Mouse (Mus musculus) brain, adult 2 months (tissue): ENCODE data around the gene Edaradd.

ENCODE experiments used
- DNase-seq: peaks from one replicate; pipeline ENCODE4 v3.0.0; 2011; ENCODE audit warnings: low read depth, low spot score

The Edaradd gene

DNA sequence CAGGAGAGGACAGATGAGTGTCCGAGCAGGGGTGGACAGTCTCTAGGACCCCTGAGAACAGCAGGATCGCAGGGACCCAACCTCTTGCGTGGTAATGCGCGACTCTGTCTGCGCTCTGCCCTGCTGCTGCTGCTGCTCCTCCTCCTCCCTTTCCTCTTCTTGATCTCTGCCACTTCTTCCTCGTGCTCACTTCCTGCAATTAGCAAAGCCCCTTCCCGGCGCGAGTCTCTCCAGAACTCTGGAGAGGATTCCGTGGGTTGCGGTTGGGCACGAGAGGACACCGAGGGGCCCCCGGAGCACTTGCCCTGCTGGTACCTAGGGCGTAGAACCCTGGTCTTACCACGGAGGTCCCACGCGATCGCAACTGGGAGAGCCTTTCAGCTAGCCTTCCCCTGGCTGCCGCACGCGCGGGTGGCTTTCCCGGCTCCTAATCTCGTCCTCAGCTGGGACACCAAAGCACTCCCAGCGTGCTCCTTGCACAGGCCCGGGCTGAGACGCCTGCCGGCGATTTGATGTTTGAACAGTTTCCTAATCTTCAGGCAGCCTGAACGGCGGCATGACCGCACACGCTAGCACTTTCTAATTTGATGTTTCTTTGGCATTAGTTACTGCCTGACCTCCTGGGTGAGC is at the start of gene Edaradd:
Gene Edaradd, minus strand, starts transcription at position 484 of the 630 bp plus-strand sequence.
- peak; percentile 40 for DNase-seq

- no peak for DNase-seq
These were observed 49.5 kb upstream of the Edaradd start for GRCm38 (mm10) chr13:12569741-12570140.

- DNase-seq, result no peak
These were observed 48.6 kb upstream of the Edaradd start for GRCm38 (mm10) chr13:12568597-12569469.

GRCm38 (mm10) chr13:12567936-12568335 is 47.7 kb upstream of the Edaradd start:
- DNase-seq, result no peak

DNA sequence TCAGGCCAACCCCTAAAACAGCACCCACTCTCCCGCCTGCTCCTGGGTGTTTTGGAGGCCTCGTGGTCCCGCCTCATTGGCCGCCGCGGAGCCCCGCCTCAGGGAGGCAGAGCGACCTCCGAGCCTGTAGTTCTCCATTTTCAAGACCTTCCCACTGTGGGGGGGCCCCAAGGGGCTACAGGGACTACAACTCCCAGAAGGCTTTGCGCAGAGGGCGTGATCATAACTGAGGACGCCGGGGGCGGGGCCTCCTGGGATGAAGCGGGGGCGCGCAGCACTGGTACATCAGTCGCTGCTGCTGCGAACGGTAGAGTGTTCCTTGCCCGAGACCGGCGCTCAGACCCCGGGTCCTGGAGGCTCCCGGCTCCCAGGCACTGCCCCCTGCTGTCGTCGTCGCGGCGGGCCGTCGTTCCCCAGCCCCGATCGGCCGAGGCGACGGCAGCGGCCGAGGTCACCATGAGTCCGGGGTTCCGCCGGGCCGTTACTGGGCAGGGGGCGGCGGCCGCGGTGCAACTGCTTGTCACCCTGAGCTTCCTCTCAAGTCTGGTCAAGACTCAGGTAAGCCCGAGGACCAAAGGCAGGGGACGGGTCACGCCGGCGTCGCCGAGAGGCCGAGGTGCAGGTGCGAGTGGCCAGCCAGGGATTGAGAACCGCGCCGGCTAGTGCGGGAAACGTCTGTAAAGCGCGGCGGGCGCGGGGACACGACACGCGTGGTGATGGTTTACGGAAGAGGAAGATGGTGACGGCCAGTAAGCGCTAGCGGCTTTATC is 45.6 kb upstream of the Edaradd start, which contains the start of gene Ero1lb:
Gene Ero1lb, plus strand, starts transcription at position 254 of the 770 bp plus-strand sequence.
- DNase-seq, result peak; percentile 99

- no peak for DNase-seq
These were observed 42.0 kb upstream of the Edaradd start for GRCm38 (mm10) chr13:12562256-12562655.

GRCm38 (mm10) chr13:12561729-12562128 is 41.5 kb upstream of the Edaradd start:
- no peak for DNase-seq

- DNase-seq, result no peak
These were observed 39.4 kb upstream of the Edaradd start for GRCm38 (mm10) chr13:12559462-12560120.

DNA sequence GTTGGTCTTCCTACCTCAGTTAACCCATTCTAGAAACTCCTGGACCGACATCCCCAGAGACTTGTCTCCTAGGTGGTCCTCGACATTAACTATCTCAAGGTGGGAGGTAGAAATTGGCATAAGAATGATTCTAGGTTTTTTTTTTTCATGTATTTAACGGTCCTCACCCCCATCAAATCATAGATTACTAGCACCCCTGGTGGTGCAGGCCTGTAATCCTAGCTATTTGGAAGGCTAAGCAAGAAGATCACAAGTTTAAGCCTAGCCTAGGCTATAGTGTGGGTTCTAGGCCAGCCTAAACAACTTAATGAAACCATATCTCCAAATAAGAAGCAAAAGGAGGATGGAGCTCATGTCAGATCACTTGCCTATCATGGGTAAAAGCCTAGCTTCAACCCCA is 38.8 kb upstream of the Edaradd start:
- no peak for DNase-seq

DNA sequence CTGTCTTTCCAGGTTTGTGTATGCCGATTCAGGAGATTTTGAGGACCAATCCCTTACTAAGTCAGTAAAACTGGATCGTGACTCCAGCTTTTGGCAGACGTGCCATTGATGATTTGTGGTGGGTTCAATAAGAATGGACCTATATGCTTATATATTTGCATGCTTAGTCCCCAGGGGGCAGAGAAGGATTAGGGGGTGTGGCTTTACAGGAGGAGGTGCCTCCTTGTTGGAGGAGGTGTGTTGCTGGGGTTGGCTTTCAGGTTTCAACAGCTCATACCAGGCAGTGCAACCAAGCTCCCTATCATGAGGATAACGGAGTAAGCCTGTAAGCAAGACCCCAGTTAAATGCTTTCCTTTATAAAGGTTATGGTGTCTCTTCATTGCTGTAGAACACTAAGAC is 34.0 kb upstream of the Edaradd start:
- DNase-seq, result no peak

DNA sequence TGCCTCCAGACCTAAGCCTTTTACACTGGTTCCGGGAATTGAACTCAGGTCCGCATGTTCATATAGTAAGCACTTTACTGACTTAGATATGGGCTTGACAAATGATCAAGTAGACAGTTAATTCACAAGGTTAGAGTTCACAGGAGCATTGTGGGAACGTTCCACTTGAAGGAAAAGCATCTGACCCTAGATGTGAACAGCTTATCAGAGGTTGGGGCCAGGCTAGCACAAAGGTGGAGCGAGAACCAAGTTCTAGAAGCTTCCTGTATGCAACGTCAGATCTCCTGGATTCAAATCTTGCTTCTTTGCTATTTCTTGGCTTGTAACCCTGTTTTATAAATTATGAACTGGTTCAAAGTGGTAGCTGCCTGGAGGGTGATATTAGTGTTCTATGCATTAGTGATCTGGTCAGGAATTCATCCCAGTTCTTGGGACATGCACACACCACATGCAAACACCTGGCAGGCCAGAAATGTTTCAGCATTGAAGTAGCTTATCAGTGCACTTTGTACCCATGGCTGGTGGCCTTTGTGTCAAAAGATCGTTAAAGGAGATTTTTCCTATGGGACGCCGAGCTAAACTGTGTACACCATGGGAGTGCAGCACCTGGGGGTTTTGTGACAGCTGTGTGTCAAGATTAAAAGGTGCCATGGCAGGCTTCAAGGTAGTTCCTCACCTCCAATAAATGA is 23.8 kb upstream of the Edaradd start:
- no peak for DNase-seq

DNA sequence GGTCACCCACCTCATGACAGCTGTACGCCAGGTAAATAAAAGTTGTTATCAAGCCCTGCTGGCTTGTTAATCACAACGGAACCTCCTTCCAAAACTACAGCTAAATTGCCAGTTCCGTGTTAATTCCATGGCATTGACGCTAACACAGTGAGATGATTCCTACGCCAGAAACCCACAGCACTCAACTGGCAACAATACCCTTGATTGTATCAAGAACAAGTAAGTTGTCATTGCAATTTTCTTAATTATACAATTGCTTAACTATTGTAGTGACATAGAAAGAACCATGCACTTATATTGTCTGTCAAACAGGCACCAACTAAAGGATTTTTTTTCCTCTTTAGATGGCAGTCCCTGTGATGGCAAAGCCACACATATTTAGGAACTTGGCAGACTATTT is 23.0 kb upstream of the Edaradd start:
- peak; percentile 21 for DNase-seq

DNA sequence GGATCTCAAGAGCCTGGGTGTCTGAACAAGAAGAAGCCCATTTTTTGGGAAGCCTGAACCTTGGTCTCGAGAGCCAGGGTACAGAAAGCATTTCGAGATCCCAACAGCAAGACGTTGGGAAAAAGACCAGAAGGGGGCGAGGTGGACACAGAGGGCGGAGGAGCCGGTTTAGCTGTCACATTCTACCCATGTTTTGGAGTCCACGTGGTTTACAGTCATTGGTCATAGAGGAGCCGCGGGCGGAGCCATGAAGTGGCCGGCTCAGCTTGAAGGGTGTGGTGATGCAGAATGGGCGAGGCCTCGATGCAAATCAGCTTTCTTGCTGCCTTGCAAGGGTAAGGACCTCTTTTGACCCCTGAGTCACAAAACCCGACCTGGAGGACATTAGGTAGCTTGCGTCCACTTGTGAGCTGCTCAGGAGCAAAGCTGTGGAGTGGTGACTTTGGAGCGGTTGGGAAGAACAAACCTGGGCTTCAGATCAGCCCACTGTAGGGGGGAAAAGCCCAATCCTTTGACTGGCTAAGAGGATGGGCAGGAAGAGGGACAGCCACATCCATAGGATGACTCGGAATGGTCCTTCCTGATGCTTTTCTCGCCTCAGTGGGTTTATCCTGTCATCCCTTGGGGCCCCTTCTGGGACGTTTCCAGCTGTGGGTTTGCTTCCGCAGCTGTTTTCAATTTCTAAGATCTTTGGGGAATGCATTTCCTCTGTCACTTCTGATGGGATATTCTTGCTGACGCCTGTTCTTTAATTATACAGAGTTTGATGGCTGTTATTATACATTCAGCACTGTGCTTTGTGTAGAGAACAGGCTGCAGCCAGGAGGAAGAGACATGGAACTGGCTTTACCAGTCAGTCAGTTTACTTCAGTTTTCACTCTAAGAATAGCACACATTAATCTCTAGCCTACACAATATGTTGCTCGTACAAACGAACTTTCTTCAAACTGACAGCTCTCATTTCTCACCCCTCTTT is 22.1 kb upstream of the Edaradd start:
- DNase-seq, result peak; percentile 31

GRCm38 (mm10) chr13:12540119-12540518 is 19.9 kb upstream of the Edaradd start:
- no peak for DNase-seq

DNA sequence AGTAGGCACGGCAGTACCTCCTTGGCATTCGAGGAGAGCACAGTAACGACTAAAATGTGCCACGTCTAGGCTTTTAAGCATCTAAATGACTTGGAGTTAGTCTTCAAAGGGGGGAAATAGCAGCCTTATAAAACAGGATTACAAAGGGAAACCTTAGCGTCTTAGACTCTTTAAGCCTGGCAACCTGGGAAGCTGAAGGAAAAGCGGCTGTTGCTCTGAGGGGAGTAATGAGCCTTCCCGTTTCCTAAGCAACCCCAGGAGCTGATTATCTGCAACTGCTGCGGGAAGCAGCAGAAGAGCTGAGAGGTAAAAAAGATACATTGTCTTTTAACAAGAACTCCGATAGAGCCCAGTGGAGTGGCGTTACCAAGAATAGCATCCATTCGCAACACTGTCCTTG is 19.5 kb upstream of the Edaradd start:
- DNase-seq, result peak; percentile 59

- peak; percentile 37 for DNase-seq
These were observed 17.7 kb upstream of the Edaradd start for GRCm38 (mm10) chr13:12537971-12538370.

DNA sequence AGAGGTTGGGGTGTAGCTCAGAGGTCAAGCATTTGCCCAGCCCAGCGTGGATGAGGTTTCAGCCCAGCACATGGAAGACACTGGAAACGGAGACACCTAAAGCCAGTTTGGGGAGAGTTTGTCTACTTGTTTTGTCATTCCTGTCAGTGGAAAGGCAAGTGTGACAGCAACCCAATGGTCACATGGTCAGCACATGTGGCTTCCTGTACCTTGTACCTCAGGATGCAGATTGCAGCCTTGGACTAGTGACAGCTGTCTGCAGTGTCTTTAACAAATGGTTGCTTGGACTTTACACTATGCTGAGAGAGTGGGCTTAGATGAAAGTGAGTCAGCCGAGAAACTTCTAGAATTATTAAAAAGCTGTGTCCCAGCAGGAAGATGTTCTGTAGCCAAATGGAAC is 14.4 kb upstream of the Edaradd start:
- DNase-seq, result no peak

DNA sequence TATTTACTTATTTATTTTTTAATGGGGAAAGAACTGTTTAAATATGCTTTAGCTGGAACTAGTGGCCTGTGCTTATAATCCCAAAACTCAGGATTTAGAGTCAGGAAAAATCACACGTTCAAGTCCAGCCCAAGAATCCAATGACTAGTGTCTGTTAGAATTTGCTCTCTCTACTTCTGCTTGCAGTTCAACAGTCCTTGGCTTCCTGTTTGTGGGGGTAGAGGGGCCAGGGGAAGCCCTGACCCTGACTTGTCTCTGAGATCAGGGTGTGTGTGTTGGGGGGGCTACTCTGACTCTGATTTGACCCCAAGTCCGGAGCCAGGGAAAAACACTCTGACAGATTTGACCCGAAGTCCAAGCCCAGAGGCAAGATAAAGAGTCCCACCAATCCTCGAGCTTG is 5.4 kb upstream of the Edaradd start:
- no peak for DNase-seq

- DNase-seq, result no peak
These were observed 2.1 kb upstream of the Edaradd start for GRCm38 (mm10) chr13:12522346-12522745.

- no peak for DNase-seq
These were observed 867 bp downstream of the Edaradd start for GRCm38 (mm10) chr13:12519371-12519770.
